Mouse (Mus musculus) embryonic facial prominence, embryonic 10.5 days (tissue): Measurements from ENCODE around the gene Prkn. TPM values are rescaled to one million over a fixed set of nuclear protein-coding genes. Genes with fewer than 3 reads are reported as not detected.
A peak's percentile ranks its signal among the peaks of the same experiment; 100 is the strongest.

ENCODE experiments used
- DNase-seq: peaks from one replicate; pipeline ENCODE4 v3.0.0-alpha.2; 2017; ENCODE audit warnings: low spot score
- H3K27ac ChIP-seq: fragments of 300-500 bp; sonication (generic); replicated peaks from 2 replicates; pipeline ENCODE4 v1.5.1; 2016; ENCODE audit warnings: mild to moderate bottlenecking
- H3K27me3 ChIP-seq: fragments of 300-500 bp; sonication (generic); replicated peaks from 2 replicates; pipeline ENCODE4 v1.6.1; 2016; ENCODE audit warnings: low read depth, mild to moderate bottlenecking; ENCODE audit not compliant: poor library complexity, severe bottlenecking
- H3K36me3 ChIP-seq: fragments of 300-500 bp; sonication (generic); replicated peaks from 2 replicates; pipeline ENCODE4 v1.6.1; 2016; ENCODE audit warnings: mild to moderate bottlenecking, moderate library complexity
- H3K4me1 ChIP-seq: fragments of 300-500 bp; sonication (generic); 2 replicates; pipeline ENCODE4 v1.6.1; 2016
- H3K4me3 ChIP-seq: fragments of 300-500 bp; sonication (generic); 2 replicates; pipeline ENCODE4 v1.5.1; 2016; ENCODE audit warnings: mild to moderate bottlenecking, moderate library complexity
- H3K9me3 ChIP-seq: fragments of 300-500 bp; sonication (generic); 2 replicates; pipeline ENCODE4 v1.6.1; 2016; ENCODE audit warnings: mild to moderate bottlenecking
- WGBS: fragments of 180-500 bp; shearing (Covaris S2); methylation state at CpG from one replicate; pipeline ENCODE4 v1.1.7; 2016; 5-methylcytosine and 5-hydroxymethylcytosine counted together
- polyA plus RNA-seq: library from polyadenylated mRNA; unstranded; fragments of >200 nt; fragmentation: Nextera tagmentation; extraction: Ambion mirVana; gene quantifications from 2 replicates; pipeline ENCODE4 v1.2.1, GENCODE M21; 2016

Gene Prkn
- polyA plus RNA-seq, 1 experiment from 2014 or later: 1.1 TPM

- H3K4me3 ChIP-seq: no peak overlapping the region
- H3K27me3 ChIP-seq: no peaks in the 10 kb centered on the region
- no peaks in the 10 kb centered on the region for H3K36me3 ChIP-seq
- WGBS: 81% methylated on average over 8 of the region's 8 CpGs
- H3K9me3 ChIP-seq: no peaks in the 10 kb centered on the region
- no peak for DNase-seq
- H3K4me1 ChIP-seq: no peaks in the 10 kb centered on the region
- no peak overlapping the region for H3K27ac ChIP-seq
These were observed 420.5 kb downstream of the Prkn start for GRCm38 (mm10) chr17:11260663-11261062.

GRCm38 (mm10) chr17:11261679-11262078 lies 421.5 kb downstream of the Prkn start:
- H3K4me3 ChIP-seq: no peak overlapping the region
- no peak for DNase-seq
- no peak overlapping the region for H3K27ac ChIP-seq
- H3K4me1 ChIP-seq: no peaks in the 10 kb centered on the region
- H3K36me3 ChIP-seq: no peaks in the 10 kb centered on the region
- H3K9me3 ChIP-seq: no peaks in the 10 kb centered on the region
- WGBS: 85% methylated on average over 5 of the region's 5 CpGs
- H3K27me3 ChIP-seq: no peaks in the 10 kb centered on the region

GRCm38 (mm10) chr17:11267951-11268350 lies 427.8 kb downstream of the Prkn start:
- DNase-seq: no peak
- 94% methylated on average over 4 of the region's 4 CpGs for WGBS
- no peak overlapping the region for H3K4me3 ChIP-seq
- H3K27ac ChIP-seq: no peak overlapping the region
- no peaks in the 10 kb centered on the region for H3K9me3 ChIP-seq
- H3K36me3 ChIP-seq: no peaks in the 10 kb centered on the region
- no peaks in the 10 kb centered on the region for H3K27me3 ChIP-seq
- no peaks in the 10 kb centered on the region for H3K4me1 ChIP-seq

GRCm38 (mm10) chr17:11270179-11270578 lies 430.0 kb downstream of the Prkn start:
- 89% methylated on average over 4 of the region's 4 CpGs for WGBS
- no peak for DNase-seq

GRCm38 (mm10) chr17:11271876-11272275 lies 431.7 kb downstream of the Prkn start:
- no peaks in the 10 kb centered on the region for H3K36me3 ChIP-seq
- no peak overlapping the region for H3K27ac ChIP-seq
- no peak overlapping the region for H3K4me3 ChIP-seq
- DNase-seq: no peak
- H3K4me1 ChIP-seq: no peaks in the 10 kb centered on the region
- no peaks in the 10 kb centered on the region for H3K27me3 ChIP-seq
- no peaks in the 10 kb centered on the region for H3K9me3 ChIP-seq

More at GRCm38 (mm10) chr17:11270179-11270578, 430.0 kb downstream of the Prkn start:
- Histone ChIP-seq H3K4me1 (no peaks in the 10 kb centered on the region), H3K4me3 (no peak overlapping the region), H3K9me3 (no peaks in the 10 kb centered on the region), H3K36me3 (no peaks in the 10 kb centered on the region), H3K27me3 (no peaks in the 10 kb centered on the region), H3K27ac (no peak overlapping the region)

- WGBS: 76% methylated on average over 4 of the region's 4 CpGs
- Histone ChIP-seq H3K27ac (no peak overlapping the region), H3K4me1 (no peaks in the 10 kb centered on the region), H3K9me3 (no peaks in the 10 kb centered on the region), H3K36me3 (no peaks in the 10 kb centered on the region), H3K27me3 (no peaks in the 10 kb centered on the region), H3K4me3 (no peak overlapping the region)
- no peak for DNase-seq
These were observed 444.1 kb downstream of the Prkn start for GRCm38 (mm10) chr17:11284246-11284645.

- no peaks in the 10 kb centered on the region for H3K9me3 ChIP-seq
- no peaks in the 10 kb centered on the region for H3K4me1 ChIP-seq
- no peaks in the 10 kb centered on the region for H3K27me3 ChIP-seq
- no peaks in the 10 kb centered on the region for H3K36me3 ChIP-seq
- no peak overlapping the region for H3K27ac ChIP-seq
- 84% methylated on average over 3 of the region's 3 CpGs for WGBS
- H3K4me3 ChIP-seq: no peak overlapping the region
- DNase-seq: no peak
These were observed 450.0 kb downstream of the Prkn start for GRCm38 (mm10) chr17:11290183-11290582.

- Histone ChIP-seq H3K9me3 (no peaks in the 10 kb centered on the region), H3K27me3 (no peaks in the 10 kb centered on the region), H3K4me1 (no peaks in the 10 kb centered on the region), H3K36me3 (no peaks in the 10 kb centered on the region), H3K4me3 (no peak overlapping the region), H3K27ac (no peak overlapping the region)
- DNase-seq: no peak
- 77% methylated on average over 9 of the region's 9 CpGs for WGBS
These were observed 462.9 kb downstream of the Prkn start for GRCm38 (mm10) chr17:11303116-11303515.

GRCm38 (mm10) chr17:11309843-11310242 lies 469.7 kb downstream of the Prkn start:
- H3K4me1 ChIP-seq: no peaks in the 10 kb centered on the region
- no peaks in the 10 kb centered on the region for H3K9me3 ChIP-seq
- WGBS: 27% methylated on average over 1 of the region's 1 CpGs
- H3K4me3 ChIP-seq: no peak overlapping the region
- DNase-seq: peak; percentile 15
- H3K36me3 ChIP-seq: no peaks in the 10 kb centered on the region
- no peaks in the 10 kb centered on the region for H3K27me3 ChIP-seq
- no peak overlapping the region for H3K27ac ChIP-seq

GRCm38 (mm10) chr17:11314163-11314562 lies 474.0 kb downstream of the Prkn start:
- H3K4me1 ChIP-seq: no peaks in the 10 kb centered on the region
- H3K4me3 ChIP-seq: no peak overlapping the region
- DNase-seq: no peak
- H3K9me3 ChIP-seq: no peaks in the 10 kb centered on the region
- no peak overlapping the region for H3K27ac ChIP-seq
- WGBS: 96% methylated on average over 2 of the region's 2 CpGs
- no peaks in the 10 kb centered on the region for H3K27me3 ChIP-seq
- H3K36me3 ChIP-seq: no peaks in the 10 kb centered on the region

- Histone ChIP-seq H3K4me3 (no peak overlapping the region), H3K36me3 (no peaks in the 10 kb centered on the region), H3K27ac (no peak overlapping the region), H3K27me3 (no peaks in the 10 kb centered on the region), H3K4me1 (peaks cover 10% of the 10 kb centered on the region), H3K9me3 (no peaks in the 10 kb centered on the region)
- 92% methylated on average over 4 of the region's 4 CpGs for WGBS
- DNase-seq: no peak
These were observed 475.5 kb downstream of the Prkn start for GRCm38 (mm10) chr17:11315675-11316074.

GRCm38 (mm10) chr17:11318946-11319345 lies 478.8 kb downstream of the Prkn start:
- Histone ChIP-seq H3K9me3 (no peaks in the 10 kb centered on the region), H3K4me1 (peaks cover 10% of the 10 kb centered on the region), H3K27me3 (no peaks in the 10 kb centered on the region), H3K27ac (no peak overlapping the region), H3K36me3 (no peaks in the 10 kb centered on the region), H3K4me3 (no peak overlapping the region)
- WGBS: 90% methylated on average over 7 of the region's 7 CpGs
- DNase-seq: no peak

GRCm38 (mm10) chr17:11319666-11320360 lies 479.6 kb downstream of the Prkn start:
- Histone ChIP-seq H3K36me3 (no peaks in the 10 kb centered on the region), H3K4me3 (no peak overlapping the region), H3K9me3 (no peaks in the 10 kb centered on the region), H3K27ac (no peak overlapping the region), H3K27me3 (no peaks in the 10 kb centered on the region), H3K4me1 (peaks cover 10% of the 10 kb centered on the region)
- 50% methylated on average over 7 of the region's 7 CpGs for WGBS
- peak; percentile 59 for DNase-seq
